Mouse (Mus musculus) lung, adult 2 months (tissue): ENCODE results near the gene Foxo1. TPM values are rescaled to one million over a fixed set of nuclear protein-coding genes. Genes with fewer than 3 reads are reported as not detected.

Source experiments
- DNase-seq: peaks from one replicate; pipeline ENCODE4 v3.0.0; 2022
- H3K4me1 ChIP-seq: fragments of 200-500 bp; 2 replicates; pipeline ENCODE4 v1.6.1; 2011; ENCODE audit warnings: low read length; ENCODE audit not compliant: control insufficient read depth, insufficient read depth
- H3K4me3 ChIP-seq: fragments of 200-500 bp; replicated peaks from 2 replicates; pipeline ENCODE3; 2011; ENCODE audit warnings: low read depth, mild to moderate bottlenecking, control low read depth, low read length; ENCODE audit errors: extremely low read depth
- CTCF ChIP-seq: fragments of 200-500 bp; IDR thresholded peaks from 2 replicates; pipeline ENCODE4 v1.5.1; 2011; ENCODE audit warnings: mild to moderate bottlenecking, low read length, control low read depth; ENCODE audit not compliant: insufficient read depth
- POLR2A ChIP-seq: fragments of 200-500 bp; IDR thresholded peaks from 2 replicates; pipeline ENCODE4 v1.6.1; 2011; ENCODE audit warnings: low read depth, mild to moderate bottlenecking, control low read depth, low read length, borderline replicate concordance; ENCODE audit errors: extremely low read depth
- WGBS: fragments of 180-500 bp; shearing (Covaris S2); methylation state at CpG from one replicate; pipeline ENCODE4 v1.1.7; 2018; 5-methylcytosine and 5-hydroxymethylcytosine counted together
- polyA plus RNA-seq: library from polyadenylated mRNA; depleted of rRNA; stranded (reverse); fragments of >200 nt; gene quantifications from 2 replicates; pipeline ENCODE4 v1.2.3, GENCODE M21; 2012

The Foxo1 gene
- polyA plus RNA-seq, 1 experiment: 16.9 TPM

GRCm38 (mm10) chr3:52275037-52275555 is 7.0 kb downstream of the Foxo1 start:
- WGBS: 66% methylated on average over 9 of the region's 9 CpGs
- H3K4me1 ChIP-seq: peaks cover 23% of the 10 kb centered on the region
- DNase-seq: no peak
- no peak overlapping the region for H3K4me3 ChIP-seq
- no peak for TF ChIP-seq CTCF
- no peak for TF ChIP-seq POLR2A

- Histone ChIP-seq H3K4me3 (no peak overlapping the region), H3K4me1 (peaks cover 15% of the 10 kb centered on the region)
- TF ChIP-seq CTCF: no peak
- no peak for TF ChIP-seq POLR2A
- DNase-seq: no peak
- 81% methylated on average over 1 of the region's 1 CpGs for WGBS
Measured at GRCm38 (mm10) chr3:52280681-52281080, 12.5 kb downstream of the Foxo1 start.

- Histone ChIP-seq H3K4me1 (peaks cover 15% of the 10 kb centered on the region), H3K4me3 (no peak overlapping the region)
- WGBS: 92% methylated on average over 3 of the region's 3 CpGs
- no peak for DNase-seq
- TF ChIP-seq CTCF (no peak), POLR2A (no peak)
Measured at GRCm38 (mm10) chr3:52281882-52282281, 13.7 kb downstream of the Foxo1 start.

GRCm38 (mm10) chr3:52282369-52282768 is 14.2 kb downstream of the Foxo1 start:
- TF ChIP-seq POLR2A (no peak), CTCF (no peak)
- H3K4me3 ChIP-seq: no peak overlapping the region
- 30% methylated on average over 2 of the region's 2 CpGs for WGBS
- H3K4me1 ChIP-seq: peaks cover 15% of the 10 kb centered on the region
- DNase-seq: no peak

- Histone ChIP-seq H3K4me3 (no peak overlapping the region), H3K4me1 (peaks cover 11% of the 10 kb centered on the region)
- TF ChIP-seq CTCF (no peak), POLR2A (no peak)
- no peak for DNase-seq
- 44% methylated on average over 6 of the region's 6 CpGs for WGBS
Measured at GRCm38 (mm10) chr3:52283521-52283920, 15.4 kb downstream of the Foxo1 start.

GRCm38 (mm10) chr3:52290811-52291210 is 22.7 kb downstream of the Foxo1 start:
- no peak for DNase-seq
- no peak overlapping the region for H3K4me3 ChIP-seq
- no peak for TF ChIP-seq POLR2A
- TF ChIP-seq CTCF: no peak
- 95% methylated on average over 2 of the region's 2 CpGs for WGBS
- H3K4me1 ChIP-seq: peaks cover 16% of the 10 kb centered on the region

GRCm38 (mm10) chr3:52292498-52292897 is 24.4 kb downstream of the Foxo1 start:
- no peak for TF ChIP-seq POLR2A
- TF ChIP-seq CTCF: no peak
- DNase-seq: no peak
- whole genome bisulfite sequencing: 62% methylated on average over 7 of the region's 7 CpGs
- Histone ChIP-seq H3K4me1 (peaks cover 28% of the 10 kb centered on the region), H3K4me3 (no peak overlapping the region)

- TF ChIP-seq POLR2A (no peak), CTCF (no peak)
- H3K4me1 ChIP-seq: peaks cover 40% of the 10 kb centered on the region
- H3K4me3 ChIP-seq: no peak overlapping the region
- 66% methylated on average over 5 of the region's 5 CpGs for WGBS
- no peak for DNase-seq
Measured at GRCm38 (mm10) chr3:52293946-52294345, 25.8 kb downstream of the Foxo1 start.

GRCm38 (mm10) chr3:52295688-52296087 is 27.6 kb downstream of the Foxo1 start:
- Histone ChIP-seq H3K4me3 (no peak overlapping the region), H3K4me1 (peaks cover 48% of the 10 kb centered on the region)
- no peak for TF ChIP-seq POLR2A
- no peak for TF ChIP-seq CTCF
- WGBS: 87% methylated on average over 1 of the region's 1 CpGs
- no peak for DNase-seq

- H3K4me1 ChIP-seq: peaks cover 46% of the 10 kb centered on the region
- TF ChIP-seq CTCF (no peak), POLR2A (no peak)
- no peak overlapping the region for H3K4me3 ChIP-seq
- DNase-seq: no peak
- WGBS: 59% methylated on average over 7 of the region's 7 CpGs
Measured at GRCm38 (mm10) chr3:52296224-52296760, 28.2 kb downstream of the Foxo1 start.
